Mouse (Mus musculus): ENCODE measurements around the gene Asgr2.
"Not testable (repeated sequence)": the region's sequence is repeated elsewhere in the genome, so short reads cannot be mapped to it uniquely, and the experiment has no call there.

Asgr2 gene

GRCm38 (mm10) chr11:70084563-70084962 lies 7.9 kb upstream of the Asgr2 start:
- DNase-seq (ENCODE audit: low spot score), result no peak

- no peak for DNase-seq (ENCODE audit: low spot score)
Measured at GRCm38 (mm10) chr11:70097396-70097795, 5.0 kb downstream of the Asgr2 start.

DNA sequence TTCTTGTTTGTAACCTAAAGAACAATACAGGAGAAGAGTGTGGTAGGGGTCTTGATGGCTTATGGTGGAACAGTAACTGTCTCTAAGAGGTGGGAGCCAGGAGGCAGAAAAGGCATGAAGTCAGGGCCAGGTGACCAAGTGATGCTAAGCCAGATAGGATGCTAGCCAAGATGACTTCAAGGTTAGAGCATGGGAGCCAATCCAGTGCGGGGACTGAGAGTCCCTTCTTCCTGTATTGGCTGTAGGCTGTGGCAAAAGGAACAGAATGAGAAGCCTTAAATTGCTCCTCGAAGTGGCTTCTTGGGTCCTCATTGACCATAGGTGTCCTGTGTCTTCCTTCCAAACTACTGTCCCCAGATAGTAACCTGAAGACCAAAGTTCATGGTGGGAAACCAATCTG lies 6.7 kb downstream of the Asgr2 start:
- DNase-seq (ENCODE audit: low spot score), result no peak

DNA sequence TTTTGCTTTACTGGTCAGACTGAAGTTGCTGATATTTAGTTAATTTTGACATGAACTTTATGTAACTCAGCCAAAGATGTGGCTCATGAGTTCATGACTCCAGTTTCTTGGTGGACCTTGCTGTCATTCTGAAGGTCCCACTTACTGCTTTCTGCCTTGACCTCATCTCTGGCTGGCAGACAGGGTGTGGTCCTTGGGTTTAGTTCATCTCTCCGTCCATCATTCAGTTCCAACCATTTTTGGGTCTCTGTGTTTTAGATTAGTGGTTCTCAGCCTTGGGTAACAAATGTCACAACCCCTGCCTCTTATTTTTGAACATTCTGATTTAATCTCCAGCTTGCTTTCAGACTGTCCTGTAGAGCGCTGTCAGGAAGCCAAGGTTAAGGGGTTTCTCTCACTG lies 7.4 kb downstream of the Asgr2 start:
- no peak for DNase-seq (ENCODE audit: low spot score)

- no peak for DNase-seq (ENCODE audit: low spot score)
Measured at GRCm38 (mm10) chr11:70103701-70104315, 11.4 kb downstream of the Asgr2 start.

DNA sequence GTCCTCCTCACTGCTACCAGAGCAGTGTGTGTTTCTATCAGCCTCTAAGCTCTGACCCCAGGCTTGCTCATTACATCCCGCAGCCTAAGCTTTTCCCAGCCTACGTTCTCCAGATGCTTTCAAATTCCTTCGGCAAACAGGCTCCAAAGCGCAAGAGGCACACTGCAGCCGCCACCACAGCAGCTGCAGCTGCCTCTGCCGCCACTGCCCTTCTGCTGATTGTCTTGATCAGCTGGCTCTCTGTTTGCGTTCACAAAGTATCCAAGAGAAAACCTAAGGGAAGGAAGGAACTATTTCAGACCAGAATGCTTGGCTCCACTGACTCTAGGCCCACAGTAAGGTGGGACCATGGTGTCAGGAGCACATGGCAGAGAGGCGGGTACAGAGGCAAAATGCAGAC lies 14.6 kb downstream of the Asgr2 start:
- DNase-seq (ENCODE audit: low spot score), result no peak

DNA sequence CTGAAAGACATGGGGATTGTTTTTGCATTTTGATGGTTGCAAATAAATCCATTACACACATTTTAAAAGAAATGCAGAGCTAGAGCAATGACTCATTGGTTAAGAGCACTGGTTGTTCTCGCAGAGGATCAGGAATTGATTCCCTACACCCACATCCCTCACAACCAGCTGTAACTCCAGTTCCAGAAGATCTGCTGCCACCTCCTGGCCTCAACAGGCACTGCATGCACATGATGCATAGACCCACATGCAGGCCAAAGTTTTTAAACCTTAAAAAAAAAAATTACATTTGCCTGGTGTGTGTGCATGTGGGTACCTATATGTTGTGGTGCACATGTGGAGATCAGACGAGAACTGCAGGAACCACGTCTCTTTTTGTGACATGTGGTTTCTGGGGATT lies 17.7 kb downstream of the Asgr2 start:
- peak; percentile 18 for DNase-seq (ENCODE audit: low spot score)

- peak; percentile 57 for DNase-seq (ENCODE audit: low spot score)
Measured at GRCm38 (mm10) chr11:70114562-70114961, 22.1 kb downstream of the Asgr2 start.

DNA sequence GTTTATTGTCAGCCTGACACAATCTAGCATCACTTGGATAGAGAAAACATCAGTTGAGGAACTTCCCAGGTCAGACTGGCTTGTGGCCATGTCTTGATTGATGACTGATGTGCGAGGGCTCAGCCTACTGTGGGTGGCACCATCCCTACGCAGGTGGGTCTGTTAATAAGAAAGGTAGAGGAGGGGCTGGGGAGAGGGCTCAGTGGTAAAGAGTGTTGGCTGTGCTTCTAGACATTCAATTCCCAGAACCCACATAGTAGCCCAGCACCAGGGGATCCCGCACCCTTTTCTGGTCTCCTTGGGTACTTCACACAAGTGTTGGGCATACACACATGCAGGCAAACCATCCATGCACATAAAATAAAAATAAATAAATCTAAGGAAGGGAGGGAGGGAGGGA lies 23.5 kb downstream of the Asgr2 start:
- no peak for DNase-seq (ENCODE audit: low spot score)

GRCm38 (mm10) chr11:70129926-70130379 lies 37.5 kb downstream of the Asgr2 start, which contains the start of gene Mgl2:
Gene Mgl2 (plus strand): TSS chr11:70130329.
- no peak for DNase-seq (ENCODE audit: low spot score)

- not testable (repeated sequence) for DNase-seq (ENCODE audit: low spot score)
Measured at GRCm38 (mm10) chr11:70135001-70135400, 42.6 kb downstream of the Asgr2 start.

- not testable (repeated sequence) for DNase-seq (ENCODE audit: low spot score)
Measured at GRCm38 (mm10) chr11:70135925-70136324, 43.5 kb downstream of the Asgr2 start.

- no peak for DNase-seq (ENCODE audit: low spot score)
Measured at GRCm38 (mm10) chr11:70139171-70139570, 46.7 kb downstream of the Asgr2 start.

- DNase-seq (ENCODE audit: low spot score), result no peak
Measured at GRCm38 (mm10) chr11:70151072-70151471, 58.6 kb downstream of the Asgr2 start.

All from adipocyte (in vitro differentiated cells).